Mouse (Mus musculus) mesoderm, embryonic 11.5 days (tissue): Measurements from ENCODE around the gene Ubb.

Source experiments
- DNase-seq: peaks from one replicate; pipeline ENCODE4 v3.0.0-alpha.2; 2012; ENCODE audit warnings: low read depth, low spot score

Ubb gene

DNA sequence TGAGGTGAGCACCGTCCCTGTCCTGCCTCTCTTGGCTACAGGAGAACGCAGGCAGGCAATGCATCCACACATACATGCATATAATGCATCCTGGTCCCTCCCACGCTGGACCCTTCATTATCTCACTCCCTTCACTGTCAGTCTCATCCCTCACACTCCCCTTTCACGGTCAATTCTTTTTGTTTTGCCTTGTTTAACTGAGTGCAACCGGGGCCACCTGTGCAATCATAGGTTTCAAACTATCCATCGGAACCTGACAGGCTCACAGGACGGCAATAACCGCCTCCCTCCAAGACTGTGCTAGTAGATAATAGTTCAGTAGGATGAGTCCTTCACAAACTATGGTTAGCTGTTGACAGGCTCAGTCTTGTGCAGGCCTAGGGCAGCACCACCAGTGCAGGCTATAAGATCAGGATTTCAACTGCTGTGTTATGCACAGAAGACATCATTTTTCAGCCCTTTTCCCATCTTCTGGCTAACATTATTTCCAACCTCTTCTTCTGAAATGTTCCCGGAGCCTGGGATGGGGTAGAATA, 33.8 kb downstream of the Ubb start:
- DNase-seq: no peak

DNA sequence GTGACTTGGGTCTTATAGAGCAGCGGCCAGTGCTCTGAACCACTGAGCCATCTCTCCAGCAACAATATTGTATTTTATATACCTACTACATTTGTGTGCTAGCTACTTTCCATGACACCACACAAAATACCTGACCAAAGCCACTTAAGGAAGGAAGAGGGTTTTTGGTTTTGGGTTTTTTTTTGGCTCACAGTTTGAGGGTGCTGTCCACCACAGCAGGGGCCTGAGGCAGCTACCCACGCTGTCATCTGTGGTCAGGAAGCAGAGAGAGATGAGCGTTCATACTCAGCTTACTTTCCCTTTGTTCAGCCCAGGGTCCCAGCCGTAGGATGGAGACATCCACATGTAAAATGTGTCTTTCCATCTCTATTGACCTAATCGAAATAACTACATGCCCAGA, 36.1 kb downstream of the Ubb start:
- no peak for DNase-seq

DNA sequence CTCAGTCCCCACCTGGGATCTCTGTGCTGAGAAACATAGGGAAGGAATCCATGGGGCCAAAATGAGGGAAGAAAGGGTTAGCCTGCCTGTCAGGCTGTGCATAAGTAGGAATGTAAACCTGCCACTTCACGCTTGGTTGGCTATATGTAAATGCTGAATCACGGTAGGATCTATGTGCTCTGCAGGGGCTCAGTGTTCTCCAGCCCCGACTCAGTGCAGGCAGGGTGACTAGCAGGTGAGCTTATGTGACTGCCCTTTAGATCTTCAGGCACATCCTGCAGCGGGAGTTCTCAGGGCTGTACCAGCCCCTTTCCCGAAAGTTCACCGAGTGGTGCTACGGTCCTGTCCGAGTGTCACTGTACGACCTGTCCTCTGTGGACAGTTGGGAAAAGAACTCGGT, 38.4 kb downstream of the Ubb start:
- DNase-seq: no peak

DNA sequence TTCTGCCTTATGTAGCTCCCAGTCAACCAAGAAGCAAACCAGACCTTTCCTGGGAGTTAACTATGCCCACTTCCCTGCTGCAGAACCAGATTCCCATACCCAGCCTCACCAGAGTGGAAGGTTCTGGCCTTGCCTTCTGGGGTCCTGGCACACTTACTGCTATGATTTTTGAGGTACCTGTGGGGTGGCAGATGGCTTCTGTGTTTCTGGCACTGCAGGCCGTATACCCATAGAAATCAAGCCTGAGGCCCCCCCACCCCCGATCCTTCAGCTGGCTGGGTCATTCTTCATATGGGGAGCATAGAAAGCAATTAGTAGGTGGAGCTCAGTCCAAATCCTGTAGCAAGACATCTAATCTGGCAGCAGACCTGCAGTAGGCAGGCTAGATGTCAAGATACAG, 40.1 kb downstream of the Ubb start:
- DNase-seq: no peak

DNA sequence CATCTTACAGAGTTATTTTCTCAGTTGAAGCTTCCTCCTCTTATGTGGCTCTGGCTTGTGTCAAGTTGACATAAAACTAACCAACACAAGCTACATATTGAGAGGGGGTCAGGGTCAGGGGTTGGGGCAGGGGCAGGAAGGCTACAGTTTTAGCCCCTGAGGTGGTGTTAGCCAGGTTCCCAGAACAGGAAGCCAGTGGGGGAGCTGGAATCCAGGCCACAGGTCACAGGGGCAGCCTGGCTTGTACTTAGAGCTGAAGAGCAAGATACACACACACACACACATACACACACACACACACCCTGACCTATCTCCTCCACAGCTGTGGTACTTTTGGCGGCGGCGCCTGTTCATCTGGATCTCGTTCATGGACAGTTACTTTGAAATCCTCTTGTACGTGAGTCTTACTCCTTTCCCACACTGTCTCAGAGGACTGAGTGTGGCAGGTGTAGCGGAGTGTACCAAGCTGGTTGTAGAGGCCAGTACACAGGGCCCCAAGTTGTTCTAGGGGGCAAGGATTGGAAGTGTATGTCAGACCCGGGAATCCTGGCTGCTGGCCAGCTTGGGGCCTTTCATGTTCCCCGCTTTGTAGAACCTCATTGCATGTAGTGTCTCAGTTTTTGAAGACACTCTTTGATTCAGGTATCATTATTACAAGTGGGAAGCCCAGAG, 41.1 kb downstream of the Ubb start:
- DNase-seq: no peak

DNA sequence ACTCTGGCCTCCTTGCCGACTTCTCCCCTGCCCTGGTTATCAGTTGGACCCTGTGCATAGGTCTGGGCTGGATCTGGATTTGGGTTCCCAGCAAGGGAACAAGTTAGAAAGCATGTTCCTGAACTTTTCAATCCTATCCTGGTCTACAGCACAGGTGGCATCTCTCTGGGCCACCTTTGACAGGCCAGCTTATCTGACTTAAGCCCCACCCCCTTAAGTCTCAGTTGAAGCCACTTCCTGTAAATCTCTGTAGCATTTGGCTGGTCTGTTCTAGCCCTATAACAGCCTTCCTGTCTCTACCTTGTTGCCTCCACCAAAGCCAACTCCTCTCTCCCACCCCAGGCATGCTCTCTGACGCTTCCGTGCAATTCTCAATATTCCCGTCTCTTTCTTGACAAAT, 47.6 kb downstream of the Ubb start:
- DNase-seq: no peak

DNA sequence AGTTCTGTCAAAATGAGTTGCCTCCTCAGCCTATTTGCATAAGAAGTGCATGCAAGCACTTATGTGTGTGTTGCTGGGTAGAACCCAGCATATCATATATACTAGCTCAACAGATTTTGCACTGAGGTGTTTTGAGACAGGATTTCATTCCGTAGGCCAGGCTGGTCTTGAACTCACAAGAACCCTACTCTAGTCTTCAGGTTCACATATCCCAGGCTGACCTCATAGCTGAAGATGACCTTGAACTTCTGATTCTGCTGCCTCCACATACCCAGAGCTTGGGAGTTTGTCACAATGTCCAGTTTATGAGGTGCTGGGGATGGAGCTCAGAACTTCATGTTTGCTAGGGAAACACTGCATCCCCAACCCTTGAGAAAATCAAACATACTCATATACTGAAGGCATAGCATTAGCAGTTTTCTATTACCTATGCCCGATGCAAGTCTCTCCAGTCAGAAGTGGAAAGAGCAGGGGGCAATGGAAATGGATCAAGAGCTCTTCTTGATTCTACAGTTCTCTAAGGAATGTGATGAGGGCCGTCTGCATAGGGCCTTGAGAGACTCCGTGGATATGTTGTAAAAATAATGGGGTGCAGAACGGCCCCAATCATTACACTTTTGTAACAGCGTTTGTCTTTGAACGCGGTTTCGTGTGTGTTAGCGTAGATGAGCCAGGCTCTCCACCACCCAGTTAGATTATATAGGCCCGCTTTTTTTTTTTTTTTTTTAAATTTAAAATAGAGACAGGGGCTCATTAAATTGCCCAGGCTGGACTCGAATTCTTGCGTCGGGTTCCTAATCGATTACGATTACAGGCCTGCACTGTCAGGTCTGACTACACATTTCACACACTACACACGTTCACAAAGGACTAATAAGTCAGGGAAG, 51.0 kb downstream of the Ubb start:
- no peak for DNase-seq
